Mouse (Mus musculus): ENCODE measurements around the gene Them7. TPM values are rescaled to one million over a fixed set of nuclear protein-coding genes. Genes with fewer than 3 reads are reported as not detected.

Gene Them7
- total and polyA plus RNA-seq, 2 experiments, result 21.8 to 45.9 TPM

GRCm38 (mm10) chr2:105235380-105236115 is 11.4 kb downstream of the Them7 start:
- TF ChIP-seq CTCF (IDR thresholded peaks at IDR 0.05; ENCODE audit: low read depth, low read length) (no peak), POLR2A (IDR thresholded peaks at IDR 0.05; ENCODE audit: extremely low read depth, insufficient read depth, low read length) (no peak)
- Histone ChIP-seq H3K4me1 (ENCODE audit: control insufficient read depth, insufficient read depth, low read length) (peaks cover 21% of the 10 kb centered on the region), H3K4me3 (ENCODE audit: insufficient read depth, low read depth, low read length) (no peak overlapping the region), H3K27me3 (ENCODE audit: control insufficient read depth, insufficient read depth, low read length) (no peaks in the 10 kb centered on the region), H3K79me2 (ENCODE audit: control insufficient read depth, insufficient read depth, low read length) (peaks cover 8% of the 10 kb centered on the region; the same call in 1 of the 2 replicates), H3K9ac (ENCODE audit: low read depth, low read length) (no peak overlapping the region), H3K27ac (replicated peaks; ENCODE audit: insufficient read depth, low read depth, low read length) (no peak overlapping the region), H3K36me3 (ENCODE audit: control insufficient read depth, insufficient read depth, low read length) (no peaks in the 10 kb centered on the region)
- peak; percentile 62 for DNase-seq (ENCODE audit: extremely low read depth, low read depth, low spot score)
- whole genome bisulfite sequencing, result 47% methylated on average over 12 of the region's 12 CpGs

GRCm38 (mm10) chr2:105237424-105237823 is 13.3 kb downstream of the Them7 start:
- H3K4me1 ChIP-seq (ENCODE audit: control insufficient read depth, insufficient read depth, low read length), result peaks cover 21% of the 10 kb centered on the region
- H3K27ac ChIP-seq (replicated peaks; ENCODE audit: insufficient read depth, low read depth, low read length), result no peak overlapping the region
- peak; percentile 83 for DNase-seq (ENCODE audit: extremely low read depth, low read depth, low spot score)

GRCm38 (mm10) chr2:105237841-105238240 is 13.7 kb downstream of the Them7 start:
- WGBS, result 70% methylated on average over 2 of the region's 2 CpGs
- Histone ChIP-seq H3K79me2 (ENCODE audit: control insufficient read depth, insufficient read depth, low read length) (peaks cover 4% of the 10 kb centered on the region; the same call in 1 of the 2 replicates), H3K27ac (replicated peaks; ENCODE audit: insufficient read depth, low read depth, low read length) (no peak overlapping the region), H3K4me3 (ENCODE audit: insufficient read depth, low read depth, low read length) (no peak overlapping the region), H3K4me1 (ENCODE audit: control insufficient read depth, insufficient read depth, low read length) (peaks cover 21% of the 10 kb centered on the region), H3K9ac (ENCODE audit: low read depth, low read length) (no peak overlapping the region), H3K27me3 (ENCODE audit: control insufficient read depth, insufficient read depth, low read length) (no peaks in the 10 kb centered on the region), H3K36me3 (ENCODE audit: control insufficient read depth, insufficient read depth, low read length) (no peaks in the 10 kb centered on the region)
- no peak for DNase-seq (ENCODE audit: extremely low read depth, low read depth, low spot score)
- TF ChIP-seq POLR2A (IDR thresholded peaks at IDR 0.05; ENCODE audit: extremely low read depth, insufficient read depth, low read length), result no peak
- TF ChIP-seq CTCF (IDR thresholded peaks at IDR 0.05; ENCODE audit: low read depth, low read length), result no peak

More at GRCm38 (mm10) chr2:105237424-105237823, 13.3 kb downstream of the Them7 start:
- no peak overlapping the region for H3K9ac ChIP-seq (ENCODE audit: low read depth, low read length)
- 13% methylated on average over 7 of the region's 7 CpGs for WGBS
- peaks cover 4% of the 10 kb centered on the region; the same call in 1 of the 2 replicates for H3K79me2 ChIP-seq (ENCODE audit: control insufficient read depth, insufficient read depth, low read length)
- no peaks in the 10 kb centered on the region for H3K36me3 ChIP-seq (ENCODE audit: control insufficient read depth, insufficient read depth, low read length)
- no peaks in the 10 kb centered on the region for H3K27me3 ChIP-seq (ENCODE audit: control insufficient read depth, insufficient read depth, low read length)
- no peak overlapping the region for H3K4me3 ChIP-seq (ENCODE audit: insufficient read depth, low read depth, low read length)
- TF ChIP-seq POLR2A (IDR thresholded peaks at IDR 0.05; ENCODE audit: extremely low read depth, insufficient read depth, low read length) (no peak), CTCF (IDR thresholded peaks at IDR 0.05; ENCODE audit: low read depth, low read length) (no peak)

GRCm38 (mm10) chr2:105238775-105239174 is 14.7 kb downstream of the Them7 start:
- no peak overlapping the region for H3K9ac ChIP-seq (ENCODE audit: low read depth, low read length)
- H3K27ac ChIP-seq (replicated peaks; ENCODE audit: insufficient read depth, low read depth, low read length), result no peak overlapping the region
- H3K4me1 ChIP-seq (ENCODE audit: control insufficient read depth, insufficient read depth, low read length), result peaks cover 19% of the 10 kb centered on the region
- no peaks in the 10 kb centered on the region for H3K27me3 ChIP-seq (ENCODE audit: control insufficient read depth, insufficient read depth, low read length)
- no peak for TF ChIP-seq POLR2A (IDR thresholded peaks at IDR 0.05; ENCODE audit: extremely low read depth, insufficient read depth, low read length)
- peak; percentile 41; the same call in 1 of the 2 replicates for TF ChIP-seq CTCF (IDR thresholded peaks at IDR 0.05; ENCODE audit: low read depth, low read length)
- no peak for DNase-seq (ENCODE audit: extremely low read depth, low read depth, low spot score)
- 37% methylated on average over 3 of the region's 3 CpGs for WGBS
- H3K36me3 ChIP-seq (ENCODE audit: control insufficient read depth, insufficient read depth, low read length), result no peaks in the 10 kb centered on the region
- no peak overlapping the region for H3K4me3 ChIP-seq (ENCODE audit: insufficient read depth, low read depth, low read length)
- H3K79me2 ChIP-seq (ENCODE audit: control insufficient read depth, insufficient read depth, low read length), result peaks cover 4% of the 10 kb centered on the region; the same call in 1 of the 2 replicates

GRCm38 (mm10) chr2:105240631-105241030 is 16.5 kb downstream of the Them7 start:
- DNase-seq (ENCODE audit: extremely low read depth, low read depth, low spot score), result no peak
- no peak overlapping the region for H3K27ac ChIP-seq (replicated peaks; ENCODE audit: insufficient read depth, low read depth, low read length)
- TF ChIP-seq POLR2A (IDR thresholded peaks at IDR 0.05; ENCODE audit: extremely low read depth, insufficient read depth, low read length), result no peak
- no peak for TF ChIP-seq CTCF (IDR thresholded peaks at IDR 0.05; ENCODE audit: low read depth, low read length)

GRCm38 (mm10) chr2:105242940-105243339 is 18.8 kb downstream of the Them7 start:
- no peaks in the 10 kb centered on the region for H3K27me3 ChIP-seq (ENCODE audit: control insufficient read depth, insufficient read depth, low read length)
- peaks cover 6% of the 10 kb centered on the region; the same call in 1 of the 2 replicates for H3K4me1 ChIP-seq (ENCODE audit: control insufficient read depth, insufficient read depth, low read length)
- no peak overlapping the region for H3K9ac ChIP-seq (ENCODE audit: low read depth, low read length)
- TF ChIP-seq POLR2A (IDR thresholded peaks at IDR 0.05; ENCODE audit: extremely low read depth, insufficient read depth, low read length), result no peak
- no peak for TF ChIP-seq CTCF (IDR thresholded peaks at IDR 0.05; ENCODE audit: low read depth, low read length)
- WGBS, result 87% methylated on average over 7 of the region's 7 CpGs
- peaks cover 9% of the 10 kb centered on the region for H3K79me2 ChIP-seq (ENCODE audit: control insufficient read depth, insufficient read depth, low read length)
- no peak for DNase-seq (ENCODE audit: extremely low read depth, low read depth, low spot score)
- H3K36me3 ChIP-seq (ENCODE audit: control insufficient read depth, insufficient read depth, low read length), result no peaks in the 10 kb centered on the region
- H3K4me3 ChIP-seq (ENCODE audit: insufficient read depth, low read depth, low read length), result no peak overlapping the region
- H3K27ac ChIP-seq (replicated peaks; ENCODE audit: insufficient read depth, low read depth, low read length), result no peak overlapping the region

More at GRCm38 (mm10) chr2:105240631-105241030, 16.5 kb downstream of the Them7 start:
- WGBS, result 79% methylated on average over 1 of the region's 1 CpGs
- Histone ChIP-seq H3K36me3 (ENCODE audit: control insufficient read depth, insufficient read depth, low read length) (no peaks in the 10 kb centered on the region), H3K79me2 (ENCODE audit: control insufficient read depth, insufficient read depth, low read length) (peaks cover 6% of the 10 kb centered on the region), H3K27me3 (ENCODE audit: control insufficient read depth, insufficient read depth, low read length) (no peaks in the 10 kb centered on the region), H3K4me1 (ENCODE audit: control insufficient read depth, insufficient read depth, low read length) (peaks cover 10% of the 10 kb centered on the region; the same call in 1 of the 2 replicates), H3K4me3 (ENCODE audit: insufficient read depth, low read depth, low read length) (no peak overlapping the region), H3K9ac (ENCODE audit: low read depth, low read length) (no peak overlapping the region)

Data from liver, adult 2 months (tissue).